Mouse (Mus musculus) cerebellum, postnatal 14 days (tissue): Measurements from ENCODE around the gene Cfap65.
A peak's percentile ranks its signal among the peaks of the same experiment; 100 is the strongest.

Experiments used
- DNase-seq, 2 experiments: peaks; one replicate each; pipeline ENCODE4 v3.0.0; 2021; ENCODE audit warnings: mixed read lengths in 2 of 2

The Cfap65 gene

DNA sequence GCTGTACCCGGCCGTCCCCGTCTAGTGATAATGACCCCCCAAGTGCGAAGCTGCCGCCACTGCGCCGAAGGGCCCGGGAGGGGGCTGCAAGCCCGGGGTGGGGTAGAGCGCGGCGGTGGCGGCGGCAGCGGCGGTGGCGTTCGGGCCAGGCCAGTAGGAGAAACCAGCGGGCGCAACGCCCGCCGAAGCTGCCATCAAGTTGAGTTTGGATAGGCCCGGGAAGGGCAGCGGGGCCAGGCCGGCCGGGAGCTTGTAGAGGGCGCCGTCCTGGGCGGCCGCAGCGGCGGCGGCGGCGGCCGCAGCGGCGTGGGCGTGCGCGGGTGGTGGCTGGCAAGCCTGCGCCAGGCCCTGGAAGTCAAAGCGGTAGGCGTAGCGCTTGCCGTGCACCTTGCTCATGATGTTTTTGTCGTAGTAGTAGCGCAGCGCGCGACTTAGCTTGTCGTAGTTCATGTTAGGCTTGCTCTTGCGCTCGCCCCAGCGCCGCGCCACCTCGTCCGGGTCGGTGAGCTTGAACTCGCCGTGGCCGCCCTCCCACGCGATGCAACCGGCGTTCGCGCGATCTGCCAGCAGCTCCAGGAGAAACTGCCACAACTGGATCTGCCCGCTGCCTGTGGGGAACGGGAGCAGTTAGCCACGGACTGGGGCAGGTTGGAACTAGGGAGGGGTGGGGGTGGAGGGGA lies 53.2 kb downstream of the Cfap65 start:
- DNase-seq: peak in 1 of 2 experiments; percentile 42

DNA sequence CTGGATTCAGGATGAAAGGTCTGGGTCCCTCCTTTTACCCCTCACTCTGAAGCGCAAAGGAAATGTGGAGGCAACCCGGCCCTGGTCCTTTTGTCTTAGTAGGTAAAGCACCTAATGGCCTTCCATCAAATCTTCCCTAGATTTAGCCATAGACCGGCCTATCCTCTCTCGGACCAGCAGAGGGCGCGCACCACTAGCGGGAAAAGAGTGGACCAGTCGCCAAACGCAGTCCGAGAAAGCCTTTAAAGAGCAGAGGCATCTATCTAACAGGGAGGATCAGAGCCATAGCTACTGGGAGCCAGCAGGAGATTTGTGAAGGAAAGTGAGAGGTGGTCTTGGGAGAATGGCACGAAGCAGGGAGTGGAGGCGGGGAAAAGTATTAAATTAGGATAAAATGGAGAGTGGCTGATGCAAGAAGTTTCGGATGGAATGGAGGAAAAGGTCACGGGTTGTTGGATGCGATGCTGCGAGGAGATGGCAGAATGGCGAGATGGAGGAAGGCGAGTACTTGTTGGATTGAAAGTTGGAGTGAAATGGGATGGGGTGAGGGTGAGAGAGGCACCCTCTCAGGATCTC lies 54.5 kb downstream of the Cfap65 start:
- peak; percentile 88 to 92 for DNase-seq

DNA sequence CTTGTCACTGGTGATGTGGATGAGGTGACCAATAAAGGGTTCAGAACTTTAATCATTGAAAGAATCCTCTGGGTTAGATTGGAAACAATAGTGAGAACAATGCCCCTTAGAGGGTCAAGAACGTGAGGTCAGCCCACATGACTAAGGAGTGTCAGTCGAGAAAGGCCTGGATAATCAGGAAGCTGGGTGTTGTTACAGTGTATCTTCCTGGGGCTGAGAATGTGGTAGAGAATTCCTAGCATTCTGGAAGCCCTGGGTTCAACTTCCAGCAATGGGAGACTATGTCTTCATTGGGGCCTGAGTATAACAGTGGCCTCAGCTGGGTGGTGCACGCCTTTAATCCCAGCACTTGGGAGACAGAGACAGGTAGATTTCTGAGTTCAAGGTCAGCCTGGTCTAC lies 58.2 kb downstream of the Cfap65 start:
- DNase-seq: no peak

GRCm38 (mm10) chr1:74872218-74872617 lies 63.2 kb downstream of the Cfap65 start:
- DNase-seq: no peak

DNA sequence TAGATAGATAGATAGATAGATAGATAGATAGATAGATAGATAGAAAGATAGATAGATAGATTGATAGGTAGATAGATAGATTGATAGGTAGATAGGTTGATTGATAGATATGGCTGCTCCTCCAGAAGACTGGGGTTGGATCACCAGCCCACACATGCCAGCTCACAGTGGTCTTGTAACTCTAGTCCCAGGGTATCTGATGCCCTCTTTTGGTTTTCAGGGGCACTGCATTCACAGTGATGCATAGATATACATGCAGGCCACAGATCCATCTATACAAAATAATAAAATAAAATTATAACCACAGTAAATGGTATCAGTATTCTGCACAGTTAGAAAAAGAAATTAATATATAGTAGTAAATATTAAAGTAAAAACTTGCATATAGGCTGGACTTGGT lies 73.6 kb downstream of the Cfap65 start:
- peak in 1 of 2 experiments; percentile 10 for DNase-seq

DNA sequence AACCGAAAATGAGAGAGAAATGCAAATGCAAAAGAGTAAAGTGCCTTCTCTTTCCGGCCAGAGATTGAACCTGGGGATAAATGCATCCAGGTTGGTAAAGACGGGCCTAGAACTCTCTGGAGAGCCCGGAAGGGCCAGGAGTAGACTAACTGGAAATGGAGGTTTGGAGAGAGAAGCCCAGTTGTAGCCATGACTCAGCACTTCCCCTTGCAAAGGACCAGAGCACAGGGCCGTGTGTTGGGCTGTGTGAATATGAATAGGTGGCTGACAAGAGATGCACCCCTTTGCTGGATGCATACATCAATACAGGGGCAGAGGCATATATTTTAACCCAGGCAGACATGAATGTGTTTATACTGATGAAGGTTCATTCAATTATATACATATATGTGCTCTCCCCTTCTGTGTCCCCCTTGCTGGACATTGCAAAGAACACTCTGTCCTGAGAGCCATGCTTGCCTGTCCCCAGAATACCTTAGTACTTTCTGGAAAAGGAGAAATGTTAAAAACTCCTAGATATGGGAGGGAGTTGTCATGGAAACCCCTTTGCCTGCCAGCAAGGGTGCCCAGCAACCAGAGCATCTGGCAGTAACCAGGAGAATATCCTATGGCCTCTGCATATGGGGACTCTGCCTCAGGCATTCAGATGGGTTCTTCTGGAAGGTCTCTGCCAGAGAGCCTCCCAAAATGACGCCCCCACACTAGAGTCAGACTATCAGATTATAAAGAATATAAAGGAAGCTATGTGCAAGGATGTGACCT lies 76.0 kb downstream of the Cfap65 start:
- peak in 1 of 2 experiments; percentile 13 for DNase-seq

GRCm38 (mm10) chr1:74858805-74859204 lies 76.6 kb downstream of the Cfap65 start:
- no peak for DNase-seq

DNA sequence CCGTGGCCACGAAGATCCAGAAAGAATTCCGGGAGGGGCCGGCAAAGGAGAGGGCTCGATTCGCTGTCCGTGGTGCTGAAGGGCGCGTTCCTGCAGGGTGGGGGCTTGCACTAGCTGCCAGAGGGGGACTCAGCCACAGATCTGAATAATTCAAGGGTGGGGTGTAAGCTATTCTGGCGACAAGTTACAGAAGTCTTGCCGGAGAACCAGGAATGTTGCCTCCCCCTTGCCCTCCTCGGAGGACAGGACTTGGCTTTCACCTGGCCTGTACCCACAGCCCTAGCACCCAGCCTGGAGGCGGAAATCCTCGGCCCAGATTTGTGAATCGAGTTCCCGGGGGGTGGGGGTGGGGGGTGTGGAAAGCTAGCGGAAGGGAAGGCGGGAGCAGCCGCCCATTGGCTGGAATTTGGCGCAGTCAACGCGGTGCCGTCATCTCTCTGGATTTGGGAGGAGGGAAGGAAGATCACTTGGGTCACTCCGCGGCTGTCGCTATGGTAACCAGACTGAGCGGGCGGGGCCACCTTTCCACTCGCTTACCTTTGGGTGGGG lies 77.2 kb downstream of the Cfap65 start:
- peak; percentile 97 to 98 for DNase-seq

GRCm38 (mm10) chr1:74857677-74858076 lies 77.7 kb downstream of the Cfap65 start:
- DNase-seq: peak; percentile 35 to 40

- DNase-seq: peak; percentile 25 to 31
Measured at GRCm38 (mm10) chr1:74857201-74857600, 78.2 kb downstream of the Cfap65 start.

- DNase-seq: peak; percentile 33 to 38
Measured at GRCm38 (mm10) chr1:74856791-74857190, 78.6 kb downstream of the Cfap65 start.

DNA sequence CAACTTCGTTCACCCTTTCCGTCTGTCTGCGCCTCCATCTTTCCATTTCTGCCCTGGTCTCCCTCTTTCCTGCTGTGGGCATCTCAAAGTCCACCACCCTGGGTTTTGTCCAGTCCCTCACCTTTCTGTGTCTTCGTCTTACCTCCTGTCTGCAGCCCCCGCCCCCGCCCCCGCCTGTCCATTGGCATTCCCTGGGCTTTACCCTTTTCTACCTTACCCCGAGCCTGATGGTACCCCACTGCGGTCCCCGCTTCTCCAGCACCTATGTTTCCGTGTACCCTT lies 79.0 kb downstream of the Cfap65 start:
- DNase-seq: peak in 1 of 2 experiments; percentile 26

- peak; percentile 56 to 60 for DNase-seq
Measured at GRCm38 (mm10) chr1:74855651-74856438, 79.6 kb downstream of the Cfap65 start.

- DNase-seq: peak; percentile 63 to 67
Measured at GRCm38 (mm10) chr1:74855156-74855555, 80.2 kb downstream of the Cfap65 start.

GRCm38 (mm10) chr1:74854306-74855056 lies 80.9 kb downstream of the Cfap65 start, which contains the start of gene Cdk5r2:
TSS of gene Cdk5r2 (plus strand) at chr1:74854934.
- DNase-seq: peak; percentile 95 to 98
